Mouse (Mus musculus) kidney, adult 18-20 months (tissue): Measurements from ENCODE around the gene Smad6.

ENCODE experiments used
- DNase-seq: peaks from one replicate; pipeline ENCODE4 v3.0.0; 2021

Smad6 gene

DNA sequence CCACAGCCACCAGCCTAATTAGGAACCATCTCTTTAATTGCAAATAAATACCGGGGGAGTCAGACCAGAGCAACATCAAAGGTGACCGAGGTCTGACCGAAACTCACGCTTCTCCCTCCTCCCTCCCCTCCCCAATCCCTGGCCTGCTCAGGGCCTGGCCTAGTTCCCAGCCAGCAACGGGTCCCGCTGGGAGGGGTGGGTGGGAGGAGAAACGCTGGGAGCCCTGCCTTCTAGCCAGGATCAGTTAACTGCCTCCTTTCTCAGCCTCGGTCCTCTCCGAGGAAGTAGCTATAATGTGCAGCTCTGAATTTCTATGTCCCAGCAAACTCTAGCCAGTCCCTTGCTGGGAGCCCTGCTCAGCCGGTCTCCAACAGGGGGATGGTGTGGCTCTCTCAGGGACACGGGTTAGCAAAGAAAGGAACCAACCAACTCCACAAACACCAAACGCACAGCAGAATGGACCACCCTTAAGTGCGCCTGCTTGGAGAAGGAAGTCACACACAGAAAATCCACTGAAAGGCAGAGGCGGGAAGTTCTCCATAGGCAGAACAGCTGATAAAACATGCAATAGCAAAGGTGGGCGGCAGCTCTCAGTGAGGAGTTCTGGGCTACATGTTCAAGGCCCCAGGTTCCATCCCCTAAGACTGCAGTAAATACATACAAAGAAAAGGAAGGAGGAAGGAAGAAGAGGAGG, 63.4 kb downstream of the Smad6 start:
- peak; percentile 63 for DNase-seq

DNA sequence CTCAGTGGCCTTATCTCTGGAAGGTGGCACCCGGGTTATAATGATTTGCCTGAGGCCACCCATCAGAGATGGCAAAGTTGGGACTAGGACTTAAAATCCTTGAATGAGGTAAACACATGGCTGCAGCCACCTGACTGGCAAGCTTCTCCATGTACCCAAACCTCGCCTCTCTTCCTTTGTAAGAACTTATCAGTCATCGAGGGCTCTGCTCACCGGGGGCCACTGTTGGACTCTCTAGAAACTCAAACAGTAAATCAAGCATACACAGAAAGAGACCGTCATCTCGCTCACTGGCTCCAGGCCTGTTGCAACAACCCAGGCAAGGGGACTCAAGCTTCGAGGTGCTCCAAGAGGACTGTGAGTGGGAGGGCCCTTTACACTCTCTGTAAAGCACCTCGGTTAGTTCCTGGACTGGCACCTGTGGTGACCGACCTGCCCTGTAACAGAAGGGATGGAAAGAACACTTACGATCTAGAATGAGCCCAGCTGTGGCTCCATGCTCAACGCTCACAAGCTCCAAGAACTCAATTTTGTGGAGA, 64.1 kb downstream of the Smad6 start:
- no peak for DNase-seq

DNA sequence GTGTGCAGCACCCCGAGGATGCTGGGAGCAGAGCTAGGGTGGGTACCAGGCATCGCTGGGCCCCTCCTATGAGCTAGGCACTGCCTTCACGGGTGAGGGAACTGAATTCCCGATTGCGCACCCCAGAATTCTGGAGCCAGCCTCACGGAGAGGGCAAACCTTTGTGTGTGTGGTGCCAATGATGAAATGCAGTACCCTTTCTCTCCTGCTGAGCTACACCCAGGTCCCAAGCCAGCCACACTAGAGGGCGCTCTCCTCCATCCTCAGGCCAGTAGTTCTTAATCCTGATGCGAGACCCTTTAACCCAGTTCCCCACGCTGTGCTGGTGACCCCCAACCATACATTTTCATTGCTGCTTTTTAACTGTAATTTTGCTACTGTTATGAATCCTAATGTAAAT, 65.8 kb downstream of the Smad6 start:
- DNase-seq: peak; percentile 81

DNA sequence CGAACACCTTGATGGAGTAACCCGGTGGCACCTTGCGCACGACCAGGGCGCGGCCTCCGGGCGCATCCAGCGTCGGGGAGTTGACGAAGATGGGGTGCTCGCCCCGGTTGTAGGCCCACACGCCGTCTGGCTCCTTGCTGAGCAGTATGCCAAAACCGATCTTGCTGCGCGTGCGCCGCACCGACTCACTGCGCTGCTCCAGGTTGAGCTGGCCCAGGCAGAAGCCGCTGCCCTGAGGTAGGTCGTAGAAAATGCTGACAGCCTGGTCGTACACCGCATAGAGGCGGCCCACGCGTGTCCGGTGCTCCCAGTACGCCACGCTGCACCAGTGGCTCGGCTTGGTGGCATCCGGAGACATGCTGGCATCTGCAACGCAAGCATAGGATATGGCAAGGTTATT, 68.2 kb downstream of the Smad6 start:
- no peak for DNase-seq

DNA sequence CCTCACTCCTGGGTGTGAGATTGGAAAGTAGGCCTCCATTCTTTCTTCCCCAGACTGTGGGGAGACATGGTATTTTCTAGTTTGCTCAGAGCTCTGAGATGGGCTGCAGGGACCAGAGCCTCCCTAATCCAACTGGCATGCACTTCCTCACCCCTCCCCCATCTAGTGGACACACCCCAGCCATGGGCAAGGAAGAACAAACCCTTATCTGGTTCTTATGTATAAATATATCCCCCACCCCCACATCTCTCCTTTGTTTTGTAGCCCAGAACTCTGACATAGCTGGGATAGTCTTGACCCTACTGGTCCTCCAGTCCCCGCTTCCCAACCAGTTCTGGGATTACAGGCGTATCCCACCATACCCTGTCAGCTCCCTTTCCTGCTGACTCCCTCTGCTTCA, 69.3 kb downstream of the Smad6 start:
- DNase-seq: no peak

DNA sequence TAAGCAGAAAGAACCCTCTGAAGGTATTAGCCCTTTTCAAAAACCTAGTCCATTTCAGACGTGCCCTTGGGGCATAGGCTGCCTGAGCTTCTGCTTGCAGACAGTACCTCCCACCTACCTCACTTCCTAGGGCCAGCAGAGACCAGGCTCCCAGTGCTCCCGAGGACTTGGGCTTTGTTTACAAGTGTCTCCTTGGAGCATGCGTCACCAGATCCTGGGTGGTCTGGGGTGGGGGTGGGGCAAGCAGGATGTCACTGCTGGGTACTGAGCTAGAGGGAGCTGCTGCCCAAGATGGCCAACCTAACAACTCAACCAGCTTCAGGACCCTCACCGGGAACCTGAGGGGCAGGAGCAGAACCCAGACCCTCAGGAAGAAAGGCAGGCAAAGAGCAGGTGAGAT, 71.5 kb downstream of the Smad6 start:
- no peak for DNase-seq

DNA sequence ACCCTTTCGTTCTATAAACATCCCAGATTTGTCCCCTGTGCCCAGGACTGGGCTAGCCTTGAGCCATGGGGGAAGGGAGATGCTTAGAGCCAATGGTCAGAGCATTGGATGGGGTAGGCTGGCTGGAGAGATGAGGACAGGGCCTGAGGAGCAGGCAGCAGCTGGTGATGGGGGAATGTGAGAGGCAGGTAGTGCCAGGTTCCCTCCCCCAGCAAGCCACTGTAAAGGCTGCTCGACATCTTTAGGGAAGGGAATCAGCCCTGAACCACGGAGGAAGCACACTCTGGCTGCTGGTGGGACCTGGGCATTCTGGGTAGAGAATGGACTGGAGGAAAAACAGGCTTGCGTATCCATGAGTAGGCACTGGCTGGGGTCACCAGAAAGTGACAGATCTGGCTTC, 72.5 kb downstream of the Smad6 start:
- no peak for DNase-seq

DNA sequence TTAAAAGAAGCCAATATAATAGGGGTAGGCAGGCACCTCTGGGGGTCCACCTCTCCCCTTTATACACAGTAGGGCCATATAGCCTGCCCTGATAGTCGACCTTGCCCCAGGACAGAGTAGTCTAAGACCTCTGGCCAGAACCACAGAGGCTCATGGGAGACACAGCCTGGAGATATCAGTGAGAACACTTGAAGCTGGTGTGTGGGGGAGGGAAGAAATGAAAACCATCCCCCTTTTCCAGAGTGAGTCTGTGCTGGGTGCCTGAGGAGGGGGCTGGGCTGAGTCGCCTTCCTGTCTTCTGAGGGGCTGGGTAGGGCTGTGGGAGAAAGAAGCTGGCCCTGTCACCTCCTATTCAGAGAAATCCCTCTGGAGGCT, 79.3 kb downstream of the Smad6 start:
- no peak for DNase-seq

DNA sequence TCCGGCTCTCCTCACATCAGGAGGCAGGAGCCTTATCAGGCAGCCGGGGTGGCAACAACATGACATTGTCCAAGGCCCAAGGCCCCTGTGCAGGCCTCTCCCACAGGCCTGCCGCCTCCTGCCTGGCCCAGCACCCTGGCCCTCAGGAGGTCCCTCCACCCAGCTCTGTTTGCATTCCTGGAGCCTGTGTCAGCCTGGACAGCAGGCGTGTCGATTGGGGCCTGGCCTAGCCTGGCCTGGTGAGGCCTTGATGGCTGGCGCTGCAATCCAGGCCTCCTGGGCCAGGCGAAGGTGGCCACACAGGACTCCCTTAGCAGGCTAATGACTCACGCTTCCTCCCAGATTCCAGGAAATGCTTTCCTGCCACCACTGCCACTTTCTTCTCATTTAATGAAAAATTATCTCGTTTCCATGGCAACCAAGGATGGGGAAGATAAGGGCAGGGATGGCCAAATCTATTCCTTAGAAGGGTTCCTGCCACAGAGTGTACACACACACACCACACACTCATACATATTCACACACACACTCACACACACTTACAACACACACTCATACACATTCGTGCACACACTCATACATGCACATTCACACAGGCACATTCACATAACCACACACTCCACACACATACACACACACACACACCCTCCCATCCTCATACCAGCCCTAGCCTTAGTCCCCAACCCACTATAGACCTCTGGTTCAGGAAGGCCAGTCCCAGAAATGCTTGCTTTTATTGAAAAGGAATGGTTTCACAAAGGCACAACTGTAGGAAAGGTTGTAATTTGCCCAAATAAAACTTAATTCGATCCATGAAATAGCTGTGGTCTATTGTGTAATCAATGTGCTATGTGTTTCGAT, 79.9 kb downstream of the Smad6 start:
- no peak for DNase-seq

DNA sequence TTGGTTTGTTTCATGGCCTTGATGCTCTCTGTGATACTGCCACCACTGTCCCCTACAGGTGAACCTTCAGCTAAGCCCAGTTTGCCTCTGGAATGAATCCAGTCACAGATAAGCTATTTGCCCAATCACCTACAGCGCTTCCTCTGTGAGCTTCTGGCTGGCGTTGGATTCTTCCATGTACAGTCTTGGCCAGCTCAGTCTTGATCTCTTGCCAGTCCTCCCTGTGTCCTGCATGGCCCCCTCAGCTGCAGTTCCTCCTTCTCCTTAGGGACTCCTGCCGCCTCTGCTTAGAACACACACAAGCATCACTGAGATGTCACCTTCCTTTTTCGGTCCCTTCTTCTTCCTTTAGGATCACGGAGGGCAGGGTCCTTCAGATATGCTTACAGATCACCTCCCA, 85.6 kb downstream of the Smad6 start:
- no peak for DNase-seq

DNA sequence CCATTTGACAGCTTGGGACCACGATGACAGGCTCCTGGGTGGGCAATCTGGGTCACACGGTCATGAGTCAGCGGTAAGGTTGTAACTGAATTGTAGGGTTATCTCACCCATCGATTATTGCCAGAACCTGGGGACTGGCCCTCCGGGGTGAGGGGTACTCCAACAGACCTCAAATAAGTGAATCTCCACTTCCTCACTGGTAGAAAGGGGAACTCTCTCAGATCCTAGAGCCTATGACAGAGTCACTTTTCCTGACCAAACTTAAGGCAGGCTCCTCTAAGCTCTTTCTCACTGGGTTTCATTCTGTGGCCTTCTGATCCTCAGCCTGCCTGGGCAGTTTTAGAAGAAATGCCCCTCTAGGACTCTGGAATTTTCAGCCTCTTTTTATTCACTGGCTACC, 88.8 kb downstream of the Smad6 start:
- DNase-seq: no peak

DNA sequence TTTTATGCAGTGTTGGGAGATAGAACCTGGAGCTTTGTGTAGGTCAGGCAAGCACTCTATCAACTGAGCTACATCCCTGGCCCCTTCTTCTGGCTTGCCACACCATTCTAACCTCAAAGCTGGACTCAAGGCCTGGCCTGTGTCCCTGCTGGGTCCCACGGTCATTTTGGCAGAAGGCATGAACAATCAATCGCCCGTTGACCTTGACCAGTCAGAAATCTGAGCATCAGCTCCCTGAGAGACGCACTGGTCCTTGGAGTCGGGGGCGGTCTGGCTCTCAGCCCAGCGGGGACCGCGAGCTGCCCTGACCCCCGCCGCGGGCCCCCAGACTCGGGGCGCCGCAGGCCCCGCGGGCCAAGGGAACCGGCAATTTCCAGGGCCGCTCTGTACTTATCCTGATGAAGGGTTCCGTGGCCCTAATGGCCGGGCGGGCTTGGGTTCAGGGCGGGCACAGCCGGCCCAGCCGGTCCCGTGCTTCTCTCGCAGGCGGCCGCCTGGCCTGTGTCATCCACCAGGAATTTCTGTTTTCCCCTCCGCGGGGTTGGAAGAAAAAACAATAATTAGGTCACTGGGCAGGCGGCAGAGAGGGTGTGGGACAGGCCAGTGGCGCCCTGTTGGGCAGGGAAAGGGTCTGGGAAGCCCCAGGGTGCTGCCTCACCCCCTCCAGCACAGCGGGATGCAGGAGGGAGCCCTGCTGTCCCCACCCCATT, 94.4 kb downstream of the Smad6 start:
- DNase-seq: peak; percentile 67

DNA sequence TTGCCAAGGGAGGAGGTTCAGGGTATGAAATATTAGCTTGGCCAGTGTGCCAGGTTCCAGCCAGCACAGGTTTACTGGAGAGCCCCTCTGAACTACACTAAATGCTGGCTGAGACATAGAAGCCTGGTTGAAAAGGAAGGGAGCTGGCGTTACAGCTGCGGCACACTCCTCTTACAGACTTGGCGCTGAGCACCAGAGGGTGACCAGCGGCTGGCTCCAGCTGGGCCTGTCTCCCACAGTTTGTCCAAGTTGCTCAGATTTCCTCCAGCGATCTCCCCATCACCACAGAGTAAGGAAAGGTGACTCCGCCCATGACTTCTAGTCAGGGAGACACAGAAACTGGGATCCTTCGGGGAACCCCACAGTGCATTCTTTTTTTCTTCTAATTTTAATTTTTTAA, 95.5 kb downstream of the Smad6 start:
- DNase-seq: no peak

DNA sequence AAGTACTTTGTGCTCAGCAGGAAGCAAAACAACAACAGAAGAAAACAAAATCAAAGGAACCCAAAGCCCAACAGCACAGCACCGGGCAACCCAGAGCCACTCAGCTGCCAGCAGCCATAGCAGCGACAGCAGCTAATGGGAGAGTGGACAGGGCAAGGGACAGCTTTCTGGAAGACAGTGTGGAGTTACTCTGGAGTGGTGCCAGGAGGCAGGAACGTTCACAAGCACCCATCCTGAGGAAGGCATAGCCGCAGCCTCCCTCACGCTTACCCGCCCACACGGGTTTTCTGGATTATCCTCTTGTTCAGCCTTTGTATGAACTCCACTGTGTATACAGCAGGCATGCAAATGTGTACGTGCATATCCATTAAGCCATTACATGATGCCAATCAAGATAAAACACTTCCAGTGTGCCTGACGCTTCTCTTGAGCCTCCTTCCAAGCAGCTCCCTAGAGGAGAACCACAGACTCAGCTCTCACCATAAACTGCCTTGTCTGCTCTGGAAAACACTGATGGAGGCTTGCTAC, 98.6 kb downstream of the Smad6 start:
- DNase-seq: no peak

DNA sequence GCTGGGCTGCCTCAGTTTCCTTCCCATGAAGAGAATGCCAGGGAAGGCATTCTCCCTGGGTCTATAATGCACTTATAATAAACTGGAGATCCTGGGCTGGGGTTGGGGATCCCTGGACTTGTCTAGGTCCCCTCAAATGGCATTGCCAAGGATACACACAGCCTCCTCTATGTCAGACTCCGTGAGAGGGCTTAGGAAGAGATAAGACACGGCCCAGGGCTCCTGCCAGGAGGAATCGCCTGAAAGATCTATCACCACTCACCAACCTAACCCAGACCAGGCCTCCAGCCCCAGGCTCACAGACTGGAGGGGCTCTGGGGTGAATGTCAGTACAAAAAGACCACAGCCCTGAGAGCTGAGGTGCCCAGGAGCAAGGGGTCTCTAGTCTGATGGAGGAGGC, 102.2 kb downstream of the Smad6 start:
- DNase-seq: no peak

DNA sequence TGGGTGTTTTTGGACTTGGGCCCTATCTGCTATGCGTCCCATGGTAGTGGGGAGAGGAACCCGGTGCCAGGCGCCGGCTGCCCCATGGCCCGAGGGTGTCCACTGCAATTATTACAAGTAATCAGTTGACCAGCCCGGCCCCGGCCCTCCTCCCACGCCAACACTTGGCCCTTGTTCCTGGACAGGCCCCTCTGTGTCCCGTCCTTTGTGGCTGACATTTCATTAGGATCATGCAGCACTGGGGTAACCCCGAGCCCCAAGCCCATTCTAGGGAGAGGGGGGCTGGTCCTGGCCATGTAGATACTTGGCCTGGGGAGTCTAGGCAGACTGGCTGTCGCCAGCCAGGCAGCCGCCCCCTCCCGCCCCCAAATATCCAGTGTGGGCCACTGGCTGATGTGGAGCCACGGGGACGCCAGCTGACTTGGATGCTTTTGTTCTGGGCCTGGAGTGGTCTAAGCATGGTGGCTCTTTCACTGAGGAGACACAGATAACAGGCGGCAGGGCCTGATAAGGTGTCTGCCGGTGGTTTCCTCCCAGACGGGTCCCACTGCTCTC, 102.8 kb downstream of the Smad6 start:
- DNase-seq: no peak

DNA sequence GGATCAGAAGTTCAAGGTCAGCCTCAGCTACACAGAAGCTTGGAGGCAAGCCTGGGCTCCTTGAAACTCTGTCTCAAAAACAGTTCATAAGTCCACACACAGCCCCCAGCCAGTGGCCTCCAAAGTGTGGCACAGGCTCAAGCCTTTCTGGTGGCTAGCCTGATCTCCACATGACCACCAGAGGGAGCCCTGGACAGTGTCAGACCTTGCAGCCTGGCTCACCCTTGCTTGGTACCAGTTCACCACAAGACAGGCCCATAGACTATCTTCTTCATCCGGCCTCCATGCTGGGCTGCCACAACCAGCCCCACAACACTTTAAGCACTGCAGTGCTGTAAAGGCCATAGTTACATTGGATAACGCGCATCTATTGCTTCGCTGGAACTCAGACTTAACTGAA, 103.6 kb downstream of the Smad6 start:
- peak; percentile 80 for DNase-seq

DNA sequence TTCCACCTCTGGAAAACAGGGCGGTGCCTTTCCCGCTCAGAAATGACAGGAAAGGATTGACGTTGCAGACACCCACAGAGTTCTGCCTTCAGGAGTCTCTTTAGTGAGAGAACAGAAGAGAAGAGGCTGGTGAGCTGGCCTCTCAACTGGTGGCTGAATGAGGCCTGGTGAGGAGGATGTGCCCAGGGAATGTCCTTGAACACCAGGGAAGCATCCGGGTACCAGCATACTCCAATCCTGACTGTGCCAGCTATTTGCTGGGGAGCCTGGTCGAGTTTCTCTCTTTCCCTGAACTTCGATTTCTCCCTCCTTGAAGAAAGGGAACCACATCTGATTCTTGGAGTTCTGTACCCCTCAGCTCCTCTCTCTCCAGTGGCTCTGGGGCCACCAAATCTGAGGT, 105.4 kb downstream of the Smad6 start:
- no peak for DNase-seq

DNA sequence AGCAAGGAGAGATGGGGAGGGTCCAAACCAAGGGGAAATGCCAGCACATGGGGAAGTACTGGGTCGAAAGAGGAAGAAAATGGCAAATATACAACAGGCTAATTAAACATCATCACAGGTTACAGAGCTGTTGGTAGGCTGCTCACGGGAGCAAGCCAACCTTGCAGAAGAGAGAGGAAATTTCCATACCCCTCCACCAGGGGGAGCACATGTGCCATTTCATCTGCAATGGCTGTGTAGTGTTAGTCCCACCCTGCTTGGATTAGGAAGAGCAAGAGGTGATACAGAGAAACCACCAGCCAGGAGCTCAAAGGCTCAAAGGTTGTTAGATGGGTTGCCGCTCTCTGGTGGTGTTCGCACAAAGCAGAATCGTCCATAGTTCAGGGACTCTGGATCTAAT, 105.9 kb downstream of the Smad6 start:
- peak; percentile 64 for DNase-seq

DNA sequence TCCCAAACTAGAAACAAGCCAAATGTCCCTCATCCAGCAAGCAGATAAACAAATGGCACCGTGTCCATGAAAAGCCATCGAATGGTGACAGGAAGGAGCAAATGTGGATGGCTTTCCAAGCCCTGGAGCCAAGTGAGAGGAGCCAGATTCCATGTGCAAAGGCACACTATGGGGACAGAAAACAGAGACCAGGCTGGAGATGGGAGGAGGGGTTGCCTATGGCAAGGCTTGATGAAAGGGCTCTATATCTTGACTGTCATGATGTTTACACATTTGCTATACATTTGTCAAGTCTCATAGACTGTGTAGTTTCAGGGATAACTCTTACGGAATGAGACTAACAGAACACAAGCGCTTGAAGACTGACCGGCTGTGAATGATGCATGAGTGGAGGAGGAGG, 106.9 kb downstream of the Smad6 start:
- DNase-seq: no peak

DNA sequence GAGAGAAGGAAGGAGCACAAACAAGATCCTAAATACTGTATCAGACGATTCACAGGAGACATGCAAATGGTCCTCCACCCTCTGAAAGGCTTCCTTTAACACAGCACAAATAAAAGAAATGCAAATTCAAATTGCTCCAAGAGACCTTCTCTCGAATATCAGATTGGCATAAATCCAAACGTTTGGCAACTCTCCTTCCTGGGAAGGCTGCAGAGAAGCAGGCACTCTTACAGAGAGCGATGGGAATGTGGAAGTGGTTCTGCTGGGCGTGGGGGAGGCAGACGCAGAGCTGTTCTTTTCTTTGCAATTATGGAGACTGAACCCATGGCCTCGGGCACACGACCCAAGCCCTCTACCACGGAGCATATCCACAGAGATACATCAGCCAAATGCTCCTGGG, 109.8 kb downstream of the Smad6 start:
- no peak for DNase-seq

DNA sequence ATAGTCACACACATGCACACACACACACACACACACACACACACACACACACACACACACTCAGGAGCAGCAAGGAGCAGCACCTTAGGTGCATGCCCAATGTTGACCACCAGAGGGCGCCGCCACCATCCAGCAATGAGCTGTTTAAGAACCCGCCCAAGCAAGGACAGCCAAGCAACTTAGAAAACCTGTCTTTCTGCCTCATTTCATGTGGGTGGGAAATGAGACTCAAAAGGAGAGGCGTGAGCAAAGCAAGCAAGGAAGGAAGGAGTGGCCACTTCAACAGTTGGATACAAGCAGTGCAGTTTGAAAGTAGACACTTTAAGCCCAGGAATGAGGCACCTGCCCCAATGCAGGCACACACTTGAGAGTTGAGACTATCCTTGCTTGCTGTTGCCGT, 112.2 kb downstream of the Smad6 start:
- peak; percentile 80 for DNase-seq

DNA sequence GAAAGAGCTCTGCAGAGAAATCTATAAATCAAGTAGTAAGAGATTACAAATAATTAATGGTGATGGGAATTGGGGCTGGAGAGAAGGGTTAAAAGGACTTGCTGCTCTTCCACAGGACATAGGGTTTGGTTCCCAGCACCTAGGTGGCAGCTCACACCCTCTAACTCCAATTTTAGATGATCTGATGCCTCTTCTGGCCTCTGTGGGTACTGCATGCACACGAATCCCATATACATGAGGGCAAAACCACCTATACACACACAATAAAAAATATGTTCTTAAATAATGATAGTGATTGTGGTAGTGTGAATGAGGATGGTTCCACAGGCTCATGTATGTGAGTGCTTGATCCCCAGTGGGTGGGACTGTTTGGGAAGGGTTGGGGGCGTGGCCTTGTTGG, 117.3 kb downstream of the Smad6 start:
- no peak for DNase-seq
